Mouse (Mus musculus): ENCODE data around the gene Dusp12.
A peak's percentile ranks its signal among the peaks of the same experiment; 100 is the strongest.

- TF ChIP-seq JUN (IDR thresholded peaks at IDR 0.05; ENCODE audit: insufficient read depth, low read depth, low read length) (peak; percentile 97), CTCF (conservative IDR thresholded peaks at IDR 0.05 in 1 of 2, IDR thresholded peaks at IDR 0.05 in 1 of 2; ENCODE audit: low read depth in 2 of 2, low read length in 2 of 2) (no peak), POLR2A (IDR thresholded peaks at IDR 0.05; ENCODE audit: low read depth, low read length) (peak; percentile 19; the same call in 1 of the 2 replicates), EP300 (IDR thresholded peaks at IDR 0.05; ENCODE audit: low read length) (peak; percentile 97)
These were observed 31.7 kb downstream of the Dusp12 start for GRCm38 (mm10) chr1:170853604-170854003.

All from CH12.LX (cell line).